Comparison of ENCODE assay signal across 14 mouse cellular contexts in genomic region chr7:64359943-64360585, GRCm38 (mm10). TPM values are rescaled to one million over a fixed set of nuclear protein-coding genes. Genes with fewer than 3 reads are reported as not detected.
DNase-seq lines count a peak whose midpoint lies in the region; ATAC-seq lines count a peak whose summit lies in the region.
"Had no signal": no experiment of that assay in that cellular context is flagged by ENCODE, and none has a peak within 500 bp of the region (broad histone marks: within the 10 kb centered on the region; RNA-seq: fewer than 3 reads in every experiment).

No protein-coding gene starts in this region.

- DNase-seq in embryonic facial prominence, embryonic 10.5 days (ENCODE audit: low spot score) = no peak
- DNase-seq in 3134 (ENCODE audit: extremely low read depth, insufficient read length, low spot score) = peak; percentile 56
- no peak for DNase-seq in liver, embryonic 13.5 days
- DNase-seq in ovary, adult 18-20 months (ENCODE audit: low spot score) = no peak
- DNase-seq in T-cell, adult 2 months (ENCODE audit: low spot score) = no peak
- DNase-seq in right cerebral cortex, adult 2 months (ENCODE audit: low spot score in 2 of 2) = no peak
- DNase-seq: adrenal gland, adult 8-10 months; gastrocnemius, postnatal 36 days; lung, postnatal 36 days had no signal

- WGBS in embryonic facial prominence, embryonic 12.5 days = 62% methylated on average over 20 of the region's 20 CpGs
- WGBS in embryonic facial prominence, embryonic 10.5 days = 79% methylated on average over 20 of the region's 20 CpGs
- 89% methylated on average over 20 of the region's 20 CpGs for WGBS in hindbrain, embryonic 12.5 days
- WGBS in liver, embryonic 13.5 days (ENCODE audit: insufficient replicate concordance) = 75% methylated on average over 20 of the region's 20 CpGs

- ATAC-seq in embryonic facial prominence, embryonic 12.5 days (ENCODE audit: insufficient number of reproducible peaks, insufficient read depth, low FRiP score, low TSS enrichment) = peak; percentile 75
- ATAC-seq in hindbrain, embryonic 12.5 days (ENCODE audit: low FRiP score) = peak; percentile 50; the same call in 1 of the 2 replicates
- ATAC-seq in liver, embryonic 13.5 days (ENCODE audit: low read depth) = 0 out of 2 replicates have a peak, but pooled peaks have one; percentile 39
- ATAC-seq: midbrain, embryonic 16.5 days had no signal

- H3K9me3 ChIP-seq in embryonic facial prominence, embryonic 12.5 days = no peaks in the 10 kb centered on the region
- no peaks in the 10 kb centered on the region for H3K9me3 ChIP-seq in embryonic facial prominence, embryonic 10.5 days
- H3K9me3 ChIP-seq in hindbrain, embryonic 12.5 days (replicated peaks) = no peaks in the 10 kb centered on the region
- no peaks in the 10 kb centered on the region for H3K9me3 ChIP-seq in liver, embryonic 13.5 days (replicated peaks)
- H3K9me3 ChIP-seq: forebrain, embryonic 10.5 days had no signal

- no peaks in the 10 kb centered on the region for H3K27me3 ChIP-seq in embryonic facial prominence, embryonic 12.5 days
- H3K27me3 ChIP-seq in embryonic facial prominence, embryonic 10.5 days (replicated peaks; ENCODE audit: low read depth, poor library complexity, severe bottlenecking) = no peaks in the 10 kb centered on the region
- H3K27me3 ChIP-seq in hindbrain, embryonic 12.5 days = no peaks in the 10 kb centered on the region
- H3K27me3 ChIP-seq in liver, embryonic 13.5 days = no peaks in the 10 kb centered on the region

- H3K4me1 ChIP-seq in embryonic facial prominence, embryonic 12.5 days = peaks cover 3% of the 10 kb centered on the region; the same call in 1 of the 2 replicates
- H3K4me1 ChIP-seq in embryonic facial prominence, embryonic 10.5 days = no peaks in the 10 kb centered on the region
- 0 out of 2 replicates have a peak, but pooled peaks cover 2% of the 10 kb centered on the region for H3K4me1 ChIP-seq in hindbrain, embryonic 12.5 days
- 0 out of 2 replicates have a peak, but pooled peaks cover 4% of the 10 kb centered on the region for H3K4me1 ChIP-seq in liver, embryonic 13.5 days (replicated peaks)

- H3K9ac ChIP-seq in embryonic facial prominence, embryonic 12.5 days = no peak overlapping the region
- H3K9ac ChIP-seq in hindbrain, embryonic 12.5 days = no peak overlapping the region
- H3K9ac ChIP-seq in liver, embryonic 13.5 days = no peak overlapping the region

- H3K4me3 ChIP-seq in embryonic facial prominence, embryonic 12.5 days = no peak overlapping the region
- no peak overlapping the region for H3K4me3 ChIP-seq in embryonic facial prominence, embryonic 10.5 days
- no peak overlapping the region for H3K4me3 ChIP-seq in hindbrain, embryonic 12.5 days
- H3K4me3 ChIP-seq in liver, embryonic 13.5 days (replicated peaks) = no peak overlapping the region
- H3K4me3 ChIP-seq: forebrain, embryonic 10.5 days had no signal

- peaks cover 84% of the 10 kb centered on the region for H3K36me3 ChIP-seq in embryonic facial prominence, embryonic 12.5 days
- H3K36me3 ChIP-seq in embryonic facial prominence, embryonic 10.5 days (replicated peaks) = peaks cover 91% of the 10 kb centered on the region
- peaks cover 65% of the 10 kb centered on the region for H3K36me3 ChIP-seq in hindbrain, embryonic 12.5 days
- H3K36me3 ChIP-seq in liver, embryonic 13.5 days = peaks cover 65% of the 10 kb centered on the region

- H3K27ac ChIP-seq in embryonic facial prominence, embryonic 12.5 days = peak overlapping the region; percentile 63
- H3K27ac ChIP-seq in embryonic facial prominence, embryonic 10.5 days (replicated peaks) = no peak overlapping the region
- peak overlapping the region; percentile 52; the same call in 1 of the 2 replicates for H3K27ac ChIP-seq in hindbrain, embryonic 12.5 days
- H3K27ac ChIP-seq in liver, embryonic 13.5 days = no peak overlapping the region
- H3K27ac ChIP-seq: forebrain, embryonic 10.5 days; kidney, postnatal 0 days had no signal

- H3K4me2 ChIP-seq in embryonic facial prominence, embryonic 12.5 days (replicated peaks) = no peak overlapping the region
- H3K4me2 ChIP-seq in hindbrain, embryonic 12.5 days (replicated peaks) = no peak overlapping the region
- H3K4me2 ChIP-seq in liver, embryonic 13.5 days = no peak overlapping the region

RNA-seq across cellular contexts. Expression of gene Fan1, which starts 13.8 kb away (rescaled TPM):
- polyA plus RNA-seq in embryonic facial prominence, embryonic 12.5 days (2016; fragmentation: Nextera tagmentation; extraction: Ambion mirVana) = 10.9 and 12.0 TPM in 2 replicates
- polyA plus RNA-seq in embryonic facial prominence, embryonic 10.5 days (2016; fragmentation: Nextera tagmentation; extraction: Ambion mirVana) = 9.4 and 10.7 TPM in 2 replicates
- polyA plus RNA-seq in hindbrain, embryonic 12.5 days (2016; fragmentation: Nextera tagmentation; extraction: Ambion mirVana) = 9.1 and 10.1 TPM in 2 replicates
- polyA plus RNA-seq in liver, embryonic 13.5 days (2015; fragmentation: Nextera tagmentation; extraction: Ambion mirVana) = 1.5 and 1.9 TPM in 2 replicates

RNA-seq across cellular contexts. Expression of gene Mphosph10, which starts 32.0 kb away (rescaled TPM):
- 44.8 and 52.1 TPM in 2 replicates for polyA plus RNA-seq in embryonic facial prominence, embryonic 12.5 days (2016; fragmentation: Nextera tagmentation; extraction: Ambion mirVana)
- 53.4 and 56.1 TPM in 2 replicates for polyA plus RNA-seq in embryonic facial prominence, embryonic 10.5 days (2016; fragmentation: Nextera tagmentation; extraction: Ambion mirVana)
- polyA plus RNA-seq in hindbrain, embryonic 12.5 days (2016; fragmentation: Nextera tagmentation; extraction: Ambion mirVana) = 41.7 and 43.7 TPM in 2 replicates
- polyA plus RNA-seq in liver, embryonic 13.5 days (2015; fragmentation: Nextera tagmentation; extraction: Ambion mirVana) = 36.2 and 49.6 TPM in 2 replicates

RNA-seq across cellular contexts. Expression of gene Mcee, which starts 32.3 kb away (rescaled TPM):
- 48.7 and 53.7 TPM in 2 replicates for polyA plus RNA-seq in embryonic facial prominence, embryonic 12.5 days (2016; fragmentation: Nextera tagmentation; extraction: Ambion mirVana)
- 44.0 and 44.6 TPM in 2 replicates for polyA plus RNA-seq in embryonic facial prominence, embryonic 10.5 days (2016; fragmentation: Nextera tagmentation; extraction: Ambion mirVana)
- 37.1 and 46.1 TPM in 2 replicates for polyA plus RNA-seq in hindbrain, embryonic 12.5 days (2016; fragmentation: Nextera tagmentation; extraction: Ambion mirVana)
- polyA plus RNA-seq in liver, embryonic 13.5 days (2015; fragmentation: Nextera tagmentation; extraction: Ambion mirVana) = 42.3 and 45.1 TPM in 2 replicates

Comparison
In these comparisons a context has a peak if more than half of its experiments do, and no peak if none do; other contexts are left out.
1. H3K27ac ChIP-seq: peak in embryonic facial prominence, embryonic 12.5 days (single experiment) and hindbrain, embryonic 12.5 days (single experiment); none in embryonic facial prominence, embryonic 10.5 days (single experiment) and liver, embryonic 13.5 days (single experiment).
2. Peak in every context shown above with its lines, with median percentiles within 50 percentile points of each other: ATAC-seq.